Mouse (Mus musculus): ENCODE results near the gene Nosip. TPM values are rescaled to one million over a fixed set of nuclear protein-coding genes. Genes with fewer than 3 reads are reported as not detected.

Nosip gene
- polyA plus RNA-seq, 1 experiment from 2014 or later, result 79.5 TPM

DNA sequence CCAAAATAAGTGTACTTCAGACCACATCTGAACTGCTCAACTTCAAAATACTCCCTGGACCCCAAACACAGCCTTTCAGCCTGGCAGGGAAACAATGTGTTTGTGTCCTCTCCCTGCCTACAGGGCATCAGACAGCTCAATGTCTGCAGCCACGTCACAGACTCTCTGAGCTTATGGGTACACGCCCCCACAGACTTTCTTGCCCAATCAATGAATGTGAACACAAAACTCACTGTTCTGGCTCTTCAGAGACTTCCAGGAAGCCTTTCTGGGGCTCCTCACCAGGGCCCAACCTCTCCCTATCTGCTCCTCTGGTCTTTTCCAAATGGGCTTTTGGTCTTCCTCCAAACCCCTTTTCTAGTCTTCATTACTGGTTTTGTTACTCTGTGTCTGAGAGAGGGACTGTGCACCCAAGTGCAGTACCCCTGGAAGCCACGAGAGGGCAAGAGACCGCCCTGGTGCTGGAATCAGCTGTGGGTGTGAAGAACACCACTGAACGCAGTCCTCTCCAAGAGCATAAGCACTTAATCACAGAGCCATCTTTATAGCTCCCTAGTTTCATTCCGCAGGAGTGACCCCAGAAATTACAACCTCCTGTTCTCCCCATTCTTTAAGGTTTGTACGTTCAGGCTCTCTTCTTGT, 24.4 kb upstream of the Nosip start:
- H3K9me3 ChIP-seq (replicated peaks), result no peaks in the 10 kb centered on the region
- H3K36me3 ChIP-seq, result peaks cover 100% of the 10 kb centered on the region
- H3K9ac ChIP-seq, result no peak overlapping the region
- WGBS, result 73% methylated on average over 7 of the region's 7 CpGs
- H3K4me1 ChIP-seq, result no peaks in the 10 kb centered on the region
- H3K4me3 ChIP-seq (replicated peaks), result no peak overlapping the region
- H3K4me2 ChIP-seq, result no peak overlapping the region
- no peaks in the 10 kb centered on the region for H3K27me3 ChIP-seq
- ATAC-seq (replicated peaks; ENCODE audit: low FRiP score), result no peak
- no peak overlapping the region for H3K27ac ChIP-seq

DNA sequence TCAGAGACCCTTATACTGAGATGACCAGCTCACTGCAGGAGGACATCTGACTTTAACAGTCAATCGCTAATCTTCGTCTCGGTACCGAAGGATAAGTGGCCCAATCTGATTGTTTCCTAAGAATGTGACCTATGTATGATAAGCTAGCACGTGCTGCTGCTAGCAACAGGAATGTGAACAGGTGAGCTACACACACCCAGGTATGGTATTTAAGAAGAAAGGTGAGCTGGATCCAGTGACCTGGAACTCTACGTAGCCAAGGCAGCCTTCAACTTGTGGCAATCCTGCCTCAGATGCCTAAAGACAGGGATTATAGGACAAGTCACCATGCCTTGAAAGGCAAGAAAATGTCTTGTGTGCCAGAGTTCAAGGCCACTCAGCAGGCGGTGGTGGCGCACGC, 23.8 kb upstream of the Nosip start:
- Histone ChIP-seq H3K4me1 (no peaks in the 10 kb centered on the region), H3K4me2 (no peak overlapping the region), H3K9ac (no peak overlapping the region), H3K27ac (no peak overlapping the region), H3K9me3 (replicated peaks) (no peaks in the 10 kb centered on the region), H3K36me3 (peaks cover 100% of the 10 kb centered on the region), H3K4me3 (replicated peaks) (no peak overlapping the region), H3K27me3 (no peaks in the 10 kb centered on the region)
- WGBS, result 92% methylated on average over 9 of the region's 9 CpGs
- no peak for ATAC-seq (replicated peaks; ENCODE audit: low FRiP score)

DNA sequence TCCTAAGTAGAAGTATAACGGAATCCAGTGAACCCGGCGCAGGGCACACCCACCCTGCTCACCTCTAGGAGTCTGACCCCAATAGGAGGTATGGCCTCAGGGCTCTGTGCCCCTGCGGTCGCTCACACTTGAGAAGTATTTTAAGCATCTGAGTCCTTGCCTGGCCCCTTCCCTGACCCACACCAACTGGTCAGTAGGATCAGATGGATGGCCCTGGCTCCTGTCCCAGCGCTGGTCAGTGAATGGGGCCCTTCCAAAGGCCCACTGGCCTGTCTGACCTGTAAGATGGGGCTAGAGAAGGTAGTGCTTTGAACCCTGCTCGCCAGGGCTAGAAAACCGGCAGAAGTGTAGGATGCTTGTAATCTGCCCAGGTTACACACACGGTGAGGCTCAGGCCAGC, 21.4 kb upstream of the Nosip start:
- no peaks in the 10 kb centered on the region for H3K9me3 ChIP-seq (replicated peaks)

DNA sequence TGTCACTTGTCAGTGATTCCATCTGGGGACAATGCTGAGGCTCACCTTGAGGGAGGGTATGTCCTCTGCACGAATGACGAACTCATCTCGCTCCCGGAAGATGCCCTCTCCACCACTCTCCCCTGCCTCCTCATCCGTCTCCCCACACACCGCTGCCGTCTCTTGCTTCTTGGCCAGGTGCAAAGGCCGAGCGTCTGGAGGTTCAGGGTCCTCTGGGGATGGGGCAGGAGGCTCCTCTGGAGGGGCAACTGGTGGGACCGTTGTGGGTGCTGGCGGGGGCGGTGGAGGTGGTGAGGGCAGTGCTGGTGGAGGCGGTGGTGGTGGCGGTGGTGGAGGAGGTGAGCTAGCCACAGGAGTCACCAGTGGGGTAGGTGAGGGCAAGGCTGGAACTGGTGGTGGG, 18.9 kb upstream of the Nosip start:
- Histone ChIP-seq H3K9ac (no peak overlapping the region), H3K4me1 (0 out of 2 replicates have a peak, but pooled peaks cover 7% of the 10 kb centered on the region), H3K36me3 (peaks cover 100% of the 10 kb centered on the region), H3K4me3 (replicated peaks) (no peak overlapping the region), H3K4me2 (no peak overlapping the region), H3K27me3 (no peaks in the 10 kb centered on the region), H3K9me3 (replicated peaks) (no peaks in the 10 kb centered on the region), H3K27ac (no peak overlapping the region)
- ATAC-seq (replicated peaks; ENCODE audit: low FRiP score), result no peak
- 90% methylated on average over 14 of the region's 14 CpGs for WGBS

More for the DNA sequence above, 21.4 kb upstream of the Nosip start:
- Histone ChIP-seq H3K27me3 (no peaks in the 10 kb centered on the region), H3K4me3 (replicated peaks) (no peak overlapping the region), H3K4me2 (no peak overlapping the region), H3K36me3 (peaks cover 100% of the 10 kb centered on the region), H3K4me1 (no peaks in the 10 kb centered on the region), H3K27ac (no peak overlapping the region), H3K9ac (no peak overlapping the region)
- no peak for ATAC-seq (replicated peaks; ENCODE audit: low FRiP score)
- 91% methylated on average over 9 of the region's 9 CpGs for WGBS

DNA sequence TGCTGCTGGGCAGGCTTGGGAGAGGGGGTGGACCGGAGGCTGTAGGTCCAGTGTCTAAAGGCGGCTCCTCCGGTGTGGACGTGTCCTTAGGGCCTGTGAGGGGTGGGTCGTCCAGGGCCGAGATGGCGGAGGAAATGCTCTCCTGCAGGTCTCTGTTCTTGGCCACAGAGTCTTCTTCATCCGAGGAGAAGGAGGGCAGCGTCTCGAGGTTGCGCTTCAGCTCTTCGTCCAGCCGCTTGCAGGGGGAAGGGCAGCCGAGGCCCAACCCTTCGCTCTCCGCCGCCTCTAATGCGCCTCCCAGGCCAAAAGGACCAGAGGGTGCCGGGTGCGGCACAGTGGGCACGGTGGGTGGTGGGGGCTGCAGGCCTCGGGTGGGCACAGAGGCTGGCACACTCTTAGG, 16.5 kb upstream of the Nosip start:
- WGBS, result 91% methylated on average over 22 of the region's 22 CpGs

DNA sequence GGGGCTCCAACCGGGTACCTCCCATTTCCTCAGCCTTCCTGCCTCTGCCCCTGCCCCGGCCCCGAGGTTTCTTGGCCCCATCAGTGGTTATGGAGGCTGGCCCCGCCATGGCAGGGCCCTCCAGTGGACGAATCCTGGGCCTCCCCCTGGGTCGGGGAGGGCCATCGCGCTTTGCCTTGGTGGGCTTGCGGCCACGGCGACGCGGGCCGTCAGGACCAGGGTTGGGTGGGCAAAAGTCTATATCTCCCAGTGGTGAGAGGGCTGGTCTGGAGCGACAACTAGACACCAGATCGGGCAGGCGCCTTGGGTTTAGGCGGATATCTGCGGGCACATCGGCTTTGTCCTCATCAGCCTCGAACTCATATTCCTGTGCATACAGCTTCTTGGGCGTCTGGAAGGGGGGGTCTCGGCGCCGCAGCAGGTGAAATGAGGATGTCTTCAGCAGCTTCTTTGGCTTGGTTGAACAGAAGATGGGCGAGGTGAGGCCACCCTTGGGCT, 15.3 kb upstream of the Nosip start:
- Histone ChIP-seq H3K4me2 (no peak overlapping the region), H3K27ac (no peak overlapping the region), H3K4me3 (replicated peaks) (no peak overlapping the region), H3K9ac (no peak overlapping the region), H3K36me3 (peaks cover 91% of the 10 kb centered on the region), H3K9me3 (replicated peaks) (no peaks in the 10 kb centered on the region), H3K4me1 (peaks cover 35% of the 10 kb centered on the region), H3K27me3 (no peaks in the 10 kb centered on the region)
- WGBS, result 94% methylated on average over 26 of the region's 26 CpGs
- ATAC-seq (replicated peaks; ENCODE audit: low FRiP score), result no peak

More for the DNA sequence above, 16.5 kb upstream of the Nosip start:
- H3K4me3 ChIP-seq (replicated peaks), result no peak overlapping the region
- H3K9ac ChIP-seq, result no peak overlapping the region
- H3K4me1 ChIP-seq, result peaks cover 23% of the 10 kb centered on the region
- no peaks in the 10 kb centered on the region for H3K27me3 ChIP-seq
- no peak for ATAC-seq (replicated peaks; ENCODE audit: low FRiP score)
- H3K9me3 ChIP-seq (replicated peaks), result no peaks in the 10 kb centered on the region
- H3K36me3 ChIP-seq, result peaks cover 99% of the 10 kb centered on the region
- no peak overlapping the region for H3K4me2 ChIP-seq
- no peak overlapping the region for H3K27ac ChIP-seq

DNA sequence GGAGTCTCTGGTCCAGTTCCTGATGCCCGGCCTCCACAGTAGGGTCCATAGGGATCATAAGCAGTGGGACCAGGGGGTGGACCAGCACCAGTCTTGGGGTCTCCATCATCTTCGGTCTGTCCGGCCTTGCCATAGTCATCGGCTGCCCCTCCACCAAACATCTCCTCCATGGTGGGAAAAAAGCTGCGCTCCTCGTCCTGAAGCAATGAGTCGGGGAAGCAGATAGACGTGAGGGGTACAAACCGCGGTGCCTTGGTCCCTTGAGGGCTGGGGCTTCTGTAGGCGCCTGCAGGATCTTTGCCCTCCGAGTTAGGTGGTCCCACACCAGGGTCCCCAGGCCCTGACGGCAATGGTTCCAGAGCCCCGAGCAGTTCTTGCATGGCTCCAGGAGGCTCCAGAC, 14.7 kb upstream of the Nosip start:
- Histone ChIP-seq H3K4me3 (replicated peaks) (no peak overlapping the region), H3K27ac (no peak overlapping the region), H3K9me3 (replicated peaks) (no peaks in the 10 kb centered on the region), H3K4me2 (no peak overlapping the region), H3K4me1 (peaks cover 36% of the 10 kb centered on the region), H3K27me3 (no peaks in the 10 kb centered on the region), H3K36me3 (peaks cover 85% of the 10 kb centered on the region), H3K9ac (no peak overlapping the region)
- 96% methylated on average over 14 of the region's 14 CpGs for WGBS
- ATAC-seq (replicated peaks; ENCODE audit: low FRiP score), result no peak

DNA sequence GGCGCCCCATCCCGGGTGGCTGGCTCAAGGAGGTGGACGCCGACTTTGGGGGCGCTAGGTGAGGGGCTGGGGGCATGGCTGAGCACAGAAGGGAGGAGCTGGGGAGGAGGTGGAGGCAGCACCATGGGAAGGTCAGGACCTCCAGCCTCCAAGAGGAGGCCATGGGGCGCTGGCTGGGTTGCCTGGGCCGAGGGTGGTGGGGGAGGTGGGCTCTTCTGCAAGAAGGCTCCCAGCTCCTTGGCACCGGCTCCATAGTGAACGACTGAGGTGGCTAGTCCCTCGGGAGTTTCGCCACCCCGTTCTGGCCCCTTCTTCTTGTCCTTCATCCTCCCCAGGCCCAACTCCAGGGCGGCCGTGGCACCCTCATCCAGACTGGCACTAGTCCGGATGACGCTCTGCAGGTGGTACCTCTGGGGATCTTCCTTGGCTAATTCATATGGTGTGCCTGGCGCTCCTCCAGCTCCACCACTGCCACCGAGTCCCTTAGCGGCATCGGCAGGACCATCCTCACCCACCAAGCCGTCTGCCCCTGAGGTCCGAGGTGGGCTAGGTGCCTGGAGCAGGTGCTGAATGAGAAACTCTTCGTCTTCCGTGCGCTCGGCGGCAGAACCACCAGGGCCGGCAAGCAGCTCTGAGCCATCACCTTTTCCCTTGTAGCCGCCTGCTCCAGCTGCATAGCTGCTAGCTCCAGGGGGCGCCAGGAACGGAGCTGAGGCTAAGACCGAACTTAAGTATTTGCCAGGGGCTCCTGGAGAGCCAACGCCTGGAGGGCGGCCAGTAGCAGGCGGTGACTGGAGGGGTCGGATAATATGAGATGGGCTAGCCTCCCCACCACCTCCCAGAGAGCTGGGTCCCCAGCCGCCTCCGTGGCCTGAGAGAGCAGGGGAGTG, 14.0 kb upstream of the Nosip start:
- no peaks in the 10 kb centered on the region for H3K27me3 ChIP-seq
- 93% methylated on average over 38 of the region's 38 CpGs for WGBS
- no peak for ATAC-seq (replicated peaks; ENCODE audit: low FRiP score)

DNA sequence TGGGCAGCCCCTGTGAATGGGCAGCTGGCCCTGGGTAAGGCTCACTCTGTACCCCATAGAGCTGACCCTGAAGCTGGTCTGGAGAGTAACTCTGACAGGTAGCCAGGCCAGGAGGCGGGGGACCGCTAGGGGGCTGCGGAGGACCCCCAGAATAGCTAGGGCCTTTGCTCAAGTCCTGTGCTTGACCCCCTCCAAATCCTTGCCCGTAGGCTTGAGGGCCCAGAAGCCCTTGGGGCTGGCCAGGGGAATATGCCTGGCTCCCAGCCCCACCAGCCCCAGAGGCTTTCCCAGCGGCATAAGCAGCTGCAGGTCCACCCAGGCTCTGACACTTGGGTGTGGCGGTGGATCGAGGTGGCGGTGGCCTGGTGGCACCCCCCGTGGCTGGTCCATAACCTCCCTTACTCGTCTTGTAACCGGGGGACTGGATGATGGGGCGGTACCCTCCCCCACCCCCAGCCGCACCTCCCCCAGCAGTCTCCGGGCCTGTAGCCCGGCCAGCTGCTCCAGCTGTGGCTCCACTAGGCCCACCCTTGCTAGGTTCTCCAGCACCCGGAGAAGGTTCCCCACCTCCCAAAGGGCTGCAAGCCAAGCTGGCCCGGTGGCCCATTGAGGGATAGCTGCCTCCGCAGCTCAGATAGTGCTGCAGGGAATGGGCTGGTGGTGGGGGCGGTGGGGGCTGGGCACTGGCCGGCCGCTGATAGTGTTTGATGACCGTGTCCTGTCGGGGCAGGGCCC, 13.1 kb upstream of the Nosip start:
- H3K27me3 ChIP-seq, result no peaks in the 10 kb centered on the region
- ATAC-seq (replicated peaks; ENCODE audit: low FRiP score), result no peak
- H3K9me3 ChIP-seq (replicated peaks), result no peaks in the 10 kb centered on the region
- H3K4me2 ChIP-seq, result no peak overlapping the region
- no peak overlapping the region for H3K27ac ChIP-seq
- peaks cover 69% of the 10 kb centered on the region for H3K36me3 ChIP-seq
- no peak overlapping the region for H3K4me3 ChIP-seq (replicated peaks)
- H3K9ac ChIP-seq, result no peak overlapping the region
- peaks cover 41% of the 10 kb centered on the region for H3K4me1 ChIP-seq
- 90% methylated on average over 23 of the region's 23 CpGs for WGBS

More for the DNA sequence above, 14.0 kb upstream of the Nosip start:
- Histone ChIP-seq H3K4me3 (replicated peaks) (no peak overlapping the region), H3K27ac (no peak overlapping the region), H3K9ac (no peak overlapping the region), H3K9me3 (replicated peaks) (no peaks in the 10 kb centered on the region), H3K36me3 (peaks cover 78% of the 10 kb centered on the region), H3K4me2 (no peak overlapping the region), H3K4me1 (peaks cover 36% of the 10 kb centered on the region)

DNA sequence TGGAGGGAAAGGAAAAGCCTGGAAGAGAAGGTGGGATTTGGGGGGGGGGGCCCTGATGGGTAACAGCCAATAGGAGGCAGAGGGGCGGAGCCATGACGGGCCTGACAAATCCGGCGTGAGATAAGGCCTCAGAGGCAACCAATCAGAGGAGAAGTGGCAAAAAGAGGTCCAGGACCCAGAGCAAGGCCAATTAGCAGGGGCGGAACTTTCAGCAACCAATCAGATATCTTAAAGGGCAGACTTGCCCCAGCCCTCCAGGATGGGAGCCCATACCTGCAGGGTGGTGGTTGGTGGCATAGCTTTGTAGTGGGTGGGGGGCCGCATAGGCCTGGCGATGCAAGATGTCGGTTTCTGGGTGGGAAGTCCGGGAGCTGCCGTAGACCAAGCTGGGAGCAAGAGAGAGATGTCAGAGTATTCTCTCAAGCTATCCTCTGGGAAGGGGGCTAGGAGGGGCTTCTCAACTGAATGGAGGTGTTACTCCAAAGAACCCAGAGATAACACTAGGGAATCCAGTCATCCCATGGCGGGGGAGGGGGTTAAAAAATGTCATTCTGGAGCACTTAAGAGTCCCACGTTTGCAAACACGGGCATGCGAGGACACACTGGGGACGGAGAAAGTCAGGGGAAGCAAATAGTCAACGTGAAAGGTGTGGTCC, 11.2 kb upstream of the Nosip start:
- peak; percentile 13; the same call in 1 of the 2 replicates for ATAC-seq (replicated peaks; ENCODE audit: low FRiP score)
- peak overlapping the region; percentile 100 for H3K27ac ChIP-seq
- H3K4me1 ChIP-seq, result peaks cover 46% of the 10 kb centered on the region
- H3K4me2 ChIP-seq, result peak overlapping the region; percentile 97
- H3K4me3 ChIP-seq (replicated peaks), result peak overlapping the region; percentile 80
- no peaks in the 10 kb centered on the region for H3K9me3 ChIP-seq (replicated peaks)
- peaks cover 50% of the 10 kb centered on the region for H3K36me3 ChIP-seq
- no peaks in the 10 kb centered on the region for H3K27me3 ChIP-seq
- peak overlapping the region; percentile 87 for H3K9ac ChIP-seq
- 6% methylated on average over 16 of the region's 16 CpGs for WGBS

DNA sequence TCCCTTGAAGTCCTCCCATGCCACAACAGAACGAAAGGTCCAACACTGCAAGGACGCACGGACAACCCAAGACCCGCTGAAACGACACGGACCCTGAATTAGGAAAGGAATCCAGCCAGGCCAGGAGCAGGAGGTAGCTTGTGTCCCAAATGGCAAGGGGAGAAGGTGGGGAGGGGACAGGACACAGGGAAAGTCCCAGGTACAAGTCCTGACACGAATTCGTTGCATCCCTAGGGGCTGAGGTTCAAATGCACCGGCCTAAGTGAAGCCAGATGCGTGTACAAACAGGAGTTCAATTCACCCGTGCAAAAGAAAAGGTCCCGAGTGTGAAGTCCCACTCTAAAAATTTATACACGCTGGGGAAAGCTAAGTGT, 10.6 kb upstream of the Nosip start:
- peak overlapping the region; percentile 87 for H3K9ac ChIP-seq
- H3K27ac ChIP-seq, result peak overlapping the region; percentile 100
- peaks cover 43% of the 10 kb centered on the region for H3K4me1 ChIP-seq
- no peaks in the 10 kb centered on the region for H3K9me3 ChIP-seq (replicated peaks)
- 1% methylated on average over 13 of the region's 13 CpGs for WGBS
- H3K36me3 ChIP-seq, result peaks cover 44% of the 10 kb centered on the region
- ATAC-seq (replicated peaks; ENCODE audit: low FRiP score), result no peak
- H3K4me3 ChIP-seq (replicated peaks), result peak overlapping the region; percentile 80
- H3K27me3 ChIP-seq, result no peaks in the 10 kb centered on the region
- peak overlapping the region; percentile 97 for H3K4me2 ChIP-seq
